Mouse (Mus musculus) 416B (cell line): ENCODE results near the gene Gm8094.
"Not testable (repeated sequence)": the region's sequence is repeated elsewhere in the genome, so short reads cannot be mapped to it uniquely, and the experiment has no call there.

Experiments
- DNase-seq: peaks from one replicate; pipeline ENCODE4 v3.0.0; 2011; ENCODE audit warnings: low read depth

Gene Gm8094

GRCm38 (mm10) chr14:43076543-43076942, at the start of gene Gm8094:
Gm8094 (minus strand) TSS chr14:43076643.
- not testable (repeated sequence) for DNase-seq

GRCm38 (mm10) chr14:43119673-43120072, 43.2 kb upstream of the Gm8094 start:
- DNase-seq: not testable (repeated sequence)

- not testable (repeated sequence) for DNase-seq
Observed at GRCm38 (mm10) chr14:43100301-43100700, 23.9 kb upstream of the Gm8094 start, which contains the start of gene Gm8104. Gm8104 (plus strand) TSS chr14:43100601.

GRCm38 (mm10) chr14:43089103-43089919, 12.9 kb upstream of the Gm8094 start:
- DNase-seq: not testable (repeated sequence)

- DNase-seq: peak; percentile 8
Observed at GRCm38 (mm10) chr14:43084936-43085730, 8.7 kb upstream of the Gm8094 start.

DNA sequence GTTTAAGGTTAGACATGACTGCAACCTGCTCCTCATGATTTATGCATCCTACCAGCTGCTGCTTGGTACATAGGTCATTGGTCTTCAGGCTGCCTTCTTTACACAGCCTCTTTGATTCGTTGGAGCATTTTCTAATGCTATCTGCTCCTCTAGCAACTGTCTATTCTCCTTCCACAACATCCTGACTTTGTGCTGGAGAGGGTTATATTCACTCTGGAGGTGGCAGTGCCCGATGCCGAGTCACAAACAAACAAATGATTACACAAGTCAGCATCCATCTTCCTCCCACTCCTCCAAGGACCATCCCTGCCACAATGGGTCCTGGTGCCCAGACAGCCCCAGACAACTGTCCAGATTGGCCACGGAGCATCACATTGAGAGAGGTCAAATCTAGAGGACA, 16.3 kb downstream of the Gm8094 start:
- DNase-seq: not testable (repeated sequence)

GRCm38 (mm10) chr14:43058063-43058462, 18.4 kb downstream of the Gm8094 start:
- not testable (repeated sequence) for DNase-seq
